Mouse (Mus musculus): ENCODE data around the gene Ube2i.
A peak's percentile ranks its signal among the peaks of the same experiment; 100 is the strongest.

The Ube2i gene

GRCm38 (mm10) chr17:25219492-25220295 lies 54.7 kb downstream of the Ube2i start:
- no peak for DNase-seq (ENCODE audit: low read depth, low spot score)

DNA sequence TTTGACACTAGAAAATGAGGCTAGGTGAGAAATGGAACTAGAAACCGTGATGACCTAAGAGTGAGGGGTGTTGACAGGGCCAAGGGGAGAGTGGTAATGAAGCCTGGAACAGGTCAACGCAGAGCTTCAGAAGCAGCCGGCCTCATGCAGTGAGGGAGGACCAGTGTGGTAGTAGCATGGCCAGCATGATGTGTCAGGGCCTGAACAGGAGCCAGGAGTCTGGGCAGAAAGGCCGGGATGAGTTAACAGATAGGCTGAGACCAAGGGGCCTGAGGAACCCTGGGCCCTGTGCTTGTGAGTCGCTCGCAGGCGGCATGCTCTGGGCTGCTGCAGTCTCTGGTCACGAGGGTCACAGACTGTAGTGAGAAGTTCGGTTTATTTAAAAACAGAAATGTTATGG lies 55.5 kb downstream of the Ube2i start:
- DNase-seq (ENCODE audit: low read depth, low spot score), result no peak

- peak; percentile 72 for DNase-seq (ENCODE audit: low read depth, low spot score)
Observed at GRCm38 (mm10) chr17:25215431-25215830, 59.0 kb downstream of the Ube2i start.

Data from R1 (cell line).